Mouse (Mus musculus): ENCODE measurements around the gene Ndufaf8. TPM values are rescaled to one million over a fixed set of nuclear protein-coding genes. Genes with fewer than 3 reads are reported as not detected.
A peak's percentile ranks its signal among the peaks of the same experiment; 100 is the strongest.

Ndufaf8 gene
- polyA plus RNA-seq (2015; fragmentation: Nextera tagmentation; extraction: Ambion mirVana), result 81.5 and 83.1 TPM in 2 replicates

DNA sequence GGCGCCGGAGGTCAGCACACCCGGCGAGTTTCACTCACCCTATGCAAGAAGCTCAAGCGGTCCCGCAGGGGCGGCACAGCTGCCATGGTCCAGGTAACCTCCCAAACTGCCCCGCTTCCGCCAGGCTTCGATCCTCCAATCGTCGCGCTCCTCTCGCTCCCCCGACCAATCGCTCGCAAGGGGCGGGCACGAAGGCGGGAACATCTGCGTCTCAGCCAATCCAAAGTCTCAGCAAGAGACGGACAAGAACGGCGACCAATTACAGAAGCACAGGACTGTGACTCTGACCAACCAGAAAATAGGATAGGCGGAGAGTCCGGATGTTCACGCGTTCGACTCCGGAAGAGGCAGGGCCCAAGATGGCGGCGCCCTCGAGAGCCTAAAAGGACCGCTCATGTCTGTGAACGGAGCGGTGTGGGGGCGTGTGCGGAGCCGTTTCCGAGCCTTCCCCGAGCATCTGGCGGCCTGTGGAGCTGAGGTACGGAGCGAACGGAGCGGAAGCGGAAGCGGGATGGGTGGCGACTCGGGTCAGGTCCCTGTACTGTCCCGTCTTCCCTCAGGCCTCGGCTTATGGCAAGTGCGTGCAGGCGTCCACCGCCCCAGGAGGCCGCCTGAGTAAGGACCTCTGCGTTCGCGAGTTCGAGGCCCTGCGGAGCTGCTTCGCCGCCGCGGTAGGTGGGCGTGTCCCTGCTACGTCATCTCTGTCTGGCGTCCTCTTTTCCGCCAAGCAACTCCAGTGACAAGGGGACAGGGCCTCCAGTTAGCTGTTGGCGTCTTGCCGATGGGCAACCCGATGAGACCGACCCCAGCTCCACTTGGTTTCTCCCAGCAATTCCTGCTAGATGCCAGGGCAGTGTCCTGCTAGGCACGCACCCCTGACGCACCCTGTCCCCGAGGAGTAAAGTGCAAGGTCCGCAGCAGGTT, at the start of gene Ndufaf8, which contains the start of gene Tepsin:
Gene Ndufaf8 (plus strand): TSS at position 341 of the 924 bp plus-strand sequence.
Gene Tepsin (minus strand): TSS at position 144 of the 924 bp plus-strand sequence.
- Histone ChIP-seq H3K9ac (peak within 1 kb of the TSS; percentile 86), H3K27ac (peak within 1 kb of the TSS; percentile 96), H3K4me2 (peak within 1 kb of the TSS; percentile 89), H3K27me3 (replicated peaks) (no peaks in the 10 kb centered on the region), H3K36me3 (peaks cover 16% of the 10 kb centered on the region), H3K4me3 (replicated peaks) (peak within 1 kb of the TSS; percentile 84), H3K4me1 (peaks cover 18% of the 10 kb centered on the region), H3K9me3 (no peaks in the 10 kb centered on the region)
- peak; percentile 98 for ATAC-seq (ENCODE audit: insufficient read depth, low FRiP score, low read depth)
- WGBS, result under 1% methylated on average over 77 of the region's 77 CpGs

GRCm38 (mm10) chr11:120049067-120049466, 49.7 kb upstream of the Ndufaf8 start:
- Histone ChIP-seq H3K9ac (no peak overlapping the region), H3K27ac (no peak overlapping the region), H3K9me3 (no peaks in the 10 kb centered on the region), H3K4me2 (no peak overlapping the region), H3K36me3 (no peaks in the 10 kb centered on the region), H3K4me3 (replicated peaks) (no peak overlapping the region), H3K27me3 (replicated peaks) (peaks cover 32% of the 10 kb centered on the region), H3K4me1 (peaks cover 44% of the 10 kb centered on the region)
- ATAC-seq (ENCODE audit: insufficient read depth, low FRiP score, low read depth), result no peak
- WGBS, result 78% methylated on average over 8 of the region's 8 CpGs

DNA sequence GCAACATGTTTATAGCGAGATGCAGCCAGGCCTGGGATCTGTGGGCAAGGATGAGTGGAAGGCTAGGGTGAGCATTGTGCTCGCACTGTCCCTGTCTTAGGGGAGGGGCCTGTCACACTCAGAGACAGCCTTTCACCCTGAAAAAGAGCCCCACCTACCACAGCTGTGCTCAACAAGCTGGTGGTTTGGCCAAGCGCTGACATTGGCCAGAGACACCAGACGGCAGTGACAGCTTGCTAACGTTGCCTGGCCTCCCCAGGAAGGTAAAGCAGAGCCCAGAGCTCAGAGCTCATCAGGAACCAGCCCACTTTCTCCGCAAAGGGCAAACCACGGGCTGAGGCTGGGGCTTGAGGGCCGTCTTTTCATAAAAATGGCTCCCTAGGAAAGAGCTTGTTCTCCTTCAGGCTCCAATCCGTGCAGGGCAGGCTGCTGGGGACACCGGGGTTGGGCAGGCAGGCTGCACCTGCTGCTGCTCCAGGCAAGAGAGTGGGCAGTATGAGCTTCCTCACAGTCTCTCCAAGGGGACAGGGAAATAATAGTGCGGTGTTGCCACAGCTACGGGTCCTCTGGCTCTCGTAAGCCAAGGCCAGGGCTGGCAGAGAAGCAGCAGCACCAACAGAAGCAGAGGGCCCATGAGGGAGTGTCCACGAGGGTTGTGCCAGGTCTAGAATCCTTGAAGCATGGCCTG, 47.5 kb upstream of the Ndufaf8 start:
- no peak overlapping the region for H3K27ac ChIP-seq
- no peak for ATAC-seq (ENCODE audit: insufficient read depth, low FRiP score, low read depth)
- no peak overlapping the region for H3K4me3 ChIP-seq (replicated peaks)
- peaks cover 36% of the 10 kb centered on the region for H3K4me1 ChIP-seq
- H3K36me3 ChIP-seq, result no peaks in the 10 kb centered on the region
- 47% methylated on average over 14 of the region's 14 CpGs for WGBS
- no peak overlapping the region for H3K9ac ChIP-seq
- H3K4me2 ChIP-seq, result no peak overlapping the region
- H3K27me3 ChIP-seq (replicated peaks), result peaks cover 23% of the 10 kb centered on the region
- no peaks in the 10 kb centered on the region for H3K9me3 ChIP-seq

DNA sequence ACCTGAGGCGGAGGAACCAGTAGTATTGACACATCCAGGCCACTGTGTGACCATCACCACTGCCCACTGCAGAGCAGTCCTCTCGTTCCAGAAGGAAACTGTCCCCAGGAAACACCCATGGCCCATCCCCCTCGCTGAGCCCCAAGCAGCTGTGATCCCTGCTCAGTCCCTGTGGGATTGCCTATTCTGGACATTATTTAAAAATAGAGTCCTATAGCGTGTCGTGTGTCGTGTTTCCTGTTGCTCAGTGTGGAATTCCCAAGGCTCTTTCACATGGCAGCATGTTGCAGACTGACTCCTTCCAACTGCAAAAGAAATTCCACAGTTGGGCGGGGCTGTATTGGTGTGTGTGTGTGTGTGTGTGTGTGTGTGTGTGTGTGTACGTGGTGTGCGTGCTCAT, 46.5 kb upstream of the Ndufaf8 start:
- no peak overlapping the region for H3K4me3 ChIP-seq (replicated peaks)
- no peak for ATAC-seq (ENCODE audit: insufficient read depth, low FRiP score, low read depth)
- H3K9me3 ChIP-seq, result no peaks in the 10 kb centered on the region
- H3K27me3 ChIP-seq (replicated peaks), result peaks cover 16% of the 10 kb centered on the region
- no peak overlapping the region for H3K27ac ChIP-seq
- H3K4me1 ChIP-seq, result peaks cover 28% of the 10 kb centered on the region
- no peaks in the 10 kb centered on the region for H3K36me3 ChIP-seq
- H3K9ac ChIP-seq, result no peak overlapping the region
- no peak overlapping the region for H3K4me2 ChIP-seq
- whole genome bisulfite sequencing, result 57% methylated on average over 9 of the region's 9 CpGs

GRCm38 (mm10) chr11:120053846-120054245, 44.9 kb upstream of the Ndufaf8 start:
- no peak for ATAC-seq (ENCODE audit: insufficient read depth, low FRiP score, low read depth)
- Histone ChIP-seq H3K36me3 (no peaks in the 10 kb centered on the region), H3K9ac (no peak overlapping the region), H3K9me3 (no peaks in the 10 kb centered on the region), H3K27me3 (replicated peaks) (0 out of 2 replicates have a peak, but pooled peaks cover 2% of the 10 kb centered on the region), H3K4me3 (replicated peaks) (no peak overlapping the region), H3K4me2 (no peak overlapping the region), H3K27ac (no peak overlapping the region), H3K4me1 (peaks cover 17% of the 10 kb centered on the region; the same call in 1 of the 2 replicates)
- 76% methylated on average over 4 of the region's 4 CpGs for WGBS

DNA sequence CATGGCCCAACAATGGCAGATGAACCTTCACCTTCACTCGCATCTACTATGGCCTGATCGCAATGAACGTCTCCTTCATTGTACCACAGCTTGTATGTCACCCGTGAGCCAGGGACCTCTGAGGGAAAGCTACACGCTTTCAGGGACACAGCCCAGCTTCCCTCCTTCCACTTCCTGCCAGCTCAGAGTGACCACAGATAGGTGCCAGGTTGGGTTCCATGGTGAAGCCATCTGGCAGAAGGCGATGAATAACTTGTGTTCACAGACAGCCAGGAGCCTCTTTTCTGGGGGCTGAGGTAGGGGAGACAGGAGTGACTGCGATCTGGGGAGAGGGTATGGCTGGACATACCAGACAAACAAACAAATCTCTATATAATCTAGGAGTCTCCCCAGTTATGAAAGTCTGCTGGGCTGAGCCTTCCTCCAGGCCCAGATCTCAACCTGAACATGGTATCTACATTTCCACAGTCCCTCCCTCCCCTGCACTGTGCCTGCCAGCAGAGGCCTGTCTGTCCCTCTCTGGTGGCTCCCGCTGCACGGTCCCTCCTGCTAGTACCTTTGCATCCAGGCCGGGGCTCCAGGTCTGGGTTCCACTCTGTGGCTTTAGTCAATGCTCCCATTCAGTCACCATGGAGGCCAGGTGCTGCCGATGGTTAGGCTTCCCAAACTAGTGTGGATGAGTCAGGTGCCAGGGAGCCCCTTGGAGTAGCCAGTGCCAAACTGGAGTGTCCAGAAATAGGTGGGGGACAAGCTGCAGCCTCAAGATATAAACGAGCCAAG, 42.6 kb upstream of the Ndufaf8 start:
- H3K27me3 ChIP-seq (replicated peaks), result no peaks in the 10 kb centered on the region
- 76% methylated on average over 12 of the region's 12 CpGs for WGBS
- no peak overlapping the region for H3K4me2 ChIP-seq
- no peak overlapping the region for H3K4me3 ChIP-seq (replicated peaks)
- no peak overlapping the region for H3K27ac ChIP-seq
- H3K9me3 ChIP-seq, result no peaks in the 10 kb centered on the region
- ATAC-seq (ENCODE audit: insufficient read depth, low FRiP score, low read depth), result no peak
- no peak overlapping the region for H3K9ac ChIP-seq
- no peaks in the 10 kb centered on the region for H3K36me3 ChIP-seq
- H3K4me1 ChIP-seq, result peaks cover 13% of the 10 kb centered on the region; the same call in 1 of the 2 replicates

- ATAC-seq (ENCODE audit: insufficient read depth, low FRiP score, low read depth), result no peak
- Histone ChIP-seq H3K27me3 (replicated peaks) (no peaks in the 10 kb centered on the region), H3K27ac (no peak overlapping the region), H3K4me2 (no peak overlapping the region), H3K9me3 (no peaks in the 10 kb centered on the region), H3K4me3 (replicated peaks) (no peak overlapping the region), H3K4me1 (no peaks in the 10 kb centered on the region), H3K36me3 (no peaks in the 10 kb centered on the region), H3K9ac (no peak overlapping the region)
- 66% methylated on average over 8 of the region's 8 CpGs for WGBS
Measured at GRCm38 (mm10) chr11:120060634-120061033, 38.1 kb upstream of the Ndufaf8 start.

- WGBS, result 83% methylated on average over 5 of the region's 5 CpGs
- no peak for ATAC-seq (ENCODE audit: insufficient read depth, low FRiP score, low read depth)
Measured at GRCm38 (mm10) chr11:120063326-120063725, 35.4 kb upstream of the Ndufaf8 start.

GRCm38 (mm10) chr11:120064006-120064667, 34.6 kb upstream of the Ndufaf8 start:
- Histone ChIP-seq H3K4me3 (replicated peaks) (no peak overlapping the region), H3K36me3 (peaks cover 7% of the 10 kb centered on the region; the same call in 1 of the 2 replicates), H3K4me2 (no peak overlapping the region), H3K9me3 (no peaks in the 10 kb centered on the region), H3K27ac (no peak overlapping the region), H3K27me3 (replicated peaks) (no peaks in the 10 kb centered on the region), H3K4me1 (no peaks in the 10 kb centered on the region), H3K9ac (no peak overlapping the region)
- WGBS, result 81% methylated on average over 13 of the region's 13 CpGs
- no peak for ATAC-seq (ENCODE audit: insufficient read depth, low FRiP score, low read depth)

More at GRCm38 (mm10) chr11:120063326-120063725, 35.4 kb upstream of the Ndufaf8 start:
- Histone ChIP-seq H3K4me1 (no peaks in the 10 kb centered on the region), H3K36me3 (peaks cover 7% of the 10 kb centered on the region; the same call in 1 of the 2 replicates), H3K9me3 (no peaks in the 10 kb centered on the region), H3K4me2 (no peak overlapping the region), H3K27me3 (replicated peaks) (no peaks in the 10 kb centered on the region), H3K27ac (no peak overlapping the region), H3K9ac (no peak overlapping the region), H3K4me3 (replicated peaks) (no peak overlapping the region)

GRCm38 (mm10) chr11:120064668-120065040, 34.1 kb upstream of the Ndufaf8 start:
- ATAC-seq (ENCODE audit: insufficient read depth, low FRiP score, low read depth), result no peak
- Histone ChIP-seq H3K27ac (no peak overlapping the region), H3K4me3 (replicated peaks) (no peak overlapping the region), H3K27me3 (replicated peaks) (no peaks in the 10 kb centered on the region), H3K9ac (no peak overlapping the region), H3K36me3 (peaks cover 7% of the 10 kb centered on the region; the same call in 1 of the 2 replicates), H3K4me2 (no peak overlapping the region), H3K9me3 (no peaks in the 10 kb centered on the region), H3K4me1 (0 out of 2 replicates have a peak, but pooled peaks cover 5% of the 10 kb centered on the region)
- 89% methylated on average over 11 of the region's 11 CpGs for WGBS

DNA sequence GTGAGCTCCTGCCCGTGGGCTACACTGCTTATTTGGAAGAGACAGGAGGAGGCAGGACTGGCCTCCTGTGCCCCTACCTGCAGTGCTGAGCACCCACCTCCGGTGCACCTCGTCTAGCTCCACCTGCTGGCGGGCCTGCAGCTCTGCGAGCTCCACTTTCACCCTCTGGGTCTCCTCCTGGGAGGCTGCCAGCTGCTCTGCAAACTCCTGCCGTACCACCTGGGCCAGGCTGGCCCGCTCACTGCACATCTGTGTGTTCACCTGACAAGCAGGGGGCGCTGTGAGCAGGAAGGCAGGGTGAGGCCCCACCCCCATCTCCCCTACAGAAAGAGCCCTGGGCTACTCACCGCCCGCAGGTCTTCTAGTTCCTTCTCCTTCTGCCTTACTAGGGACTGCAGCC, 33.4 kb upstream of the Ndufaf8 start:
- Histone ChIP-seq H3K4me3 (replicated peaks) (no peak overlapping the region), H3K9ac (no peak overlapping the region), H3K9me3 (no peaks in the 10 kb centered on the region), H3K27ac (no peak overlapping the region), H3K4me2 (no peak overlapping the region), H3K4me1 (0 out of 2 replicates have a peak, but pooled peaks cover 5% of the 10 kb centered on the region), H3K36me3 (peaks cover 10% of the 10 kb centered on the region), H3K27me3 (replicated peaks) (no peaks in the 10 kb centered on the region)
- WGBS, result 32% methylated on average over 10 of the region's 10 CpGs
- ATAC-seq (ENCODE audit: insufficient read depth, low FRiP score, low read depth), result peak; percentile 51; the same call in 1 of the 2 replicates

Measured in stomach, embryonic 15.5 days (tissue).